Mouse (Mus musculus): Measurements from ENCODE around the gene Akap8l.

- TF ChIP-seq POLR2A (IDR thresholded peaks at IDR 0.05; ENCODE audit: borderline replicate concordance, extremely low read depth, insufficient read depth, insufficient read length, poor library complexity, severe bottlenecking): no peak
- TF ChIP-seq CTCF (IDR thresholded peaks at IDR 0.05; ENCODE audit: borderline replicate concordance, extremely low read depth, insufficient read depth, insufficient read length): no peak
Measured at GRCm38 (mm10) chr17:32317708-32318107, 32.7 kb downstream of the Akap8l start.
